Mouse (Mus musculus) cerebellum, postnatal 10 days (tissue): ENCODE results near the gene Olfr1205.

Experiments used
- DNase-seq, 2 experiments: peaks; one replicate each; pipeline ENCODE4 v3.0.0; 2021; ENCODE audit warnings: mixed read lengths in 2 of 2

Olfr1205 gene

GRCm38 (mm10) chr2:88829437-88829836, at the start of gene Olfr1205:
Olfr1205 (plus strand) TSS chr2:88829737.
- no peak for DNase-seq

GRCm38 (mm10) chr2:88792736-88793135, 36.8 kb upstream of the Olfr1205 start, which contains the start of gene Olfr1201:
Olfr1201 (plus strand) TSS chr2:88793036.
- no peak for DNase-seq

- DNase-seq = no peak
Measured at GRCm38 (mm10) chr2:88814196-88814595, 15.3 kb upstream of the Olfr1205 start, which contains the start of gene Olfr1202. Olfr1202 (plus strand) TSS chr2:88814496.

GRCm38 (mm10) chr2:88838477-88838876, 8.9 kb downstream of the Olfr1205 start:
- no peak for DNase-seq

GRCm38 (mm10) chr2:88848992-88849391, 19.5 kb downstream of the Olfr1205 start, which contains the start of gene Olfr1204:
Olfr1204 (plus strand) TSS chr2:88849292.
- no peak for DNase-seq

- no peak for DNase-seq
Measured at GRCm38 (mm10) chr2:88862931-88863330, 33.4 kb downstream of the Olfr1205 start, which contains the start of gene Olfr1206. Olfr1206 (plus strand) TSS chr2:88863231.
